Comparison of ENCODE assay signal across 11 mouse cellular contexts in genomic region chr12:102468136-102468535, GRCm38 (mm10). TPM values are rescaled to one million over a fixed set of nuclear protein-coding genes. Genes with fewer than 3 reads are reported as not detected.
DNase-seq lines count a peak whose midpoint lies in the region; ATAC-seq lines count a peak whose summit lies in the region.
"Had no signal": no experiment of that assay in that cellular context is flagged by ENCODE, and none has a peak within 500 bp of the region (broad histone marks: within the 10 kb centered on the region; RNA-seq: fewer than 3 reads in every experiment).

No protein-coding gene starts in this region.

- no peaks in the 10 kb centered on the region for H3K9me3 ChIP-seq in kidney, embryonic 16.5 days (ENCODE audit: low read length)
- H3K9me3 ChIP-seq: hindbrain, embryonic 15.5 days; limb, embryonic 15.5 days had no signal

- intact Hi-C loops in left cerebral cortex, postnatal 4 days (cut with DNase I), result loop anchor here (10.0 kb wide), 1 partner anchor 483 kb away; no protein-coding TSS in a partner anchor

- no peak overlapping the region for H3K4me3 ChIP-seq in kidney, embryonic 16.5 days (ENCODE audit: low read length)

- peaks cover 7% of the 10 kb centered on the region for H3K36me3 ChIP-seq in kidney, embryonic 16.5 days (ENCODE audit: insufficient read depth, low read length)

- no peak overlapping the region for H3K4me2 ChIP-seq in kidney, embryonic 16.5 days (replicated peaks; ENCODE audit: low read depth, low read length)

- WGBS in kidney, embryonic 16.5 days, result 63% methylated on average over 1 of the region's 1 CpGs

- H3K27me3 ChIP-seq in kidney, embryonic 16.5 days (ENCODE audit: insufficient read depth, low read length), result no peaks in the 10 kb centered on the region
- H3K27me3 ChIP-seq: hindbrain, embryonic 15.5 days; limb, embryonic 15.5 days had no signal

- no peak overlapping the region for H3K27ac ChIP-seq in kidney, embryonic 16.5 days (ENCODE audit: low read length)
- H3K27ac ChIP-seq: kidney, postnatal 0 days had no signal

- DNase-seq in embryo, embryonic 10.5 days (ENCODE audit: low spot score), result peak; percentile 26
- DNase-seq in embryo, embryonic 9.5 days (ENCODE audit: extremely low spot score), result no peak
- DNase-seq in left cerebral cortex, postnatal 4 days, result peak; percentile 10
- no peak for DNase-seq in left cerebral cortex, adult 8-10 months (ENCODE audit: low spot score in 2 of 2)
- DNase-seq in MN1 (ENCODE audit: low spot score), result peak; percentile 22
- peak; percentile 49 to 58 for DNase-seq in cerebellum, postnatal 10 days
- no peak for DNase-seq in thymus, postnatal 14 days

- H3K4me1 ChIP-seq in kidney, embryonic 16.5 days (ENCODE audit: insufficient read depth, low read length), result 0 out of 2 replicates have a peak, but pooled peaks cover 7% of the 10 kb centered on the region

- no peak overlapping the region for H3K9ac ChIP-seq in kidney, embryonic 16.5 days (replicated peaks; ENCODE audit: low read length)
- H3K9ac ChIP-seq: limb, embryonic 15.5 days had no signal

- ATAC-seq in kidney, embryonic 16.5 days (ENCODE audit: low FRiP score, low TSS enrichment), result no peak

RNA-seq across cellular contexts. Expression of gene Golga5, which starts 0.8 kb away (rescaled TPM):
- 10 to 100 TPM; 22.9 to 23.0 TPM for total RNA-seq in left cerebral cortex, postnatal 4 days (2021)
- 10 to 100 TPM; 25.4 to 32.6 (median 32.0) TPM for total RNA-seq in left cerebral cortex, adult 8-10 months (2022)
- 35.6 and 37.8 TPM in 2 replicates for polyA plus RNA-seq in kidney, embryonic 16.5 days (2015; fragmentation: Nextera tagmentation; extraction: Ambion mirVana)

RNA-seq across cellular contexts. Expression of gene Lgmn, which starts 28.5 kb away (rescaled TPM):
- total RNA-seq in left cerebral cortex, postnatal 4 days (2021), result 10 to 100 TPM; 65.7 to 72.1 TPM
- total RNA-seq in left cerebral cortex, adult 8-10 months (2022), result 100 to 1,000 TPM; 107 to 158 (median 125) TPM
- 153 and 175 TPM in 2 replicates for polyA plus RNA-seq in kidney, embryonic 16.5 days (2015; fragmentation: Nextera tagmentation; extraction: Ambion mirVana)

Comparison
In these comparisons a context has a peak if more than half of its experiments do, and no peak if none do; other contexts are left out.
1. DNase-seq: peak in embryo, embryonic 10.5 days (single experiment), left cerebral cortex, postnatal 4 days (single experiment), MN1 (single experiment) and cerebellum, postnatal 10 days (2 of 2); none in embryo, embryonic 9.5 days (single experiment), left cerebral cortex, adult 8-10 months (0 of 2) and thymus, postnatal 14 days (single experiment).